Mouse (Mus musculus): ENCODE results near the gene Olfr427.
"Not testable (repeated sequence)": the region's sequence is repeated elsewhere in the genome, so short reads cannot be mapped to it uniquely, and the experiment has no call there.

Olfr427 gene

DNA sequence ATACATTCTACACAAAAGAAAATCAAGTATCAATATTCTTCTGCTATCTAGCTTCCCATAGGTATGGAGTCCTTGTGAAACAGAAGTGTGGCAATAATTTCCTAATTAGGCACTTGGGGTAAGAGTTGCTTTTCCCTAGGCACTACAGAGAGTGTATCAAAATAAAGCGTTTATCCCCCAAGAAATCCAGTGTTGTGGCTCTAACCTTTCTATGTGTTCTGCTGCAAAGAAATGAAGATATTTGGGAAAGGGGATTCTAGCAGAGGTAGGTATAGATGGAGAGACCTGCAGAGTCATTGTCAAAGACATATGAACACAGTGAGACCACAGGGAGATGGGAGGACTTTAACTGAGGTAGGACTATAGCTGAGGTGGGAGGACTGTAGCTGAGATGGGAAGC is at the start of gene Olfr427:
Gene Olfr427 (plus strand): TSS at position 301 of the 400 bp plus-strand sequence.
- DNase-seq (ENCODE audit: low read depth, low spot score): no peak

DNA sequence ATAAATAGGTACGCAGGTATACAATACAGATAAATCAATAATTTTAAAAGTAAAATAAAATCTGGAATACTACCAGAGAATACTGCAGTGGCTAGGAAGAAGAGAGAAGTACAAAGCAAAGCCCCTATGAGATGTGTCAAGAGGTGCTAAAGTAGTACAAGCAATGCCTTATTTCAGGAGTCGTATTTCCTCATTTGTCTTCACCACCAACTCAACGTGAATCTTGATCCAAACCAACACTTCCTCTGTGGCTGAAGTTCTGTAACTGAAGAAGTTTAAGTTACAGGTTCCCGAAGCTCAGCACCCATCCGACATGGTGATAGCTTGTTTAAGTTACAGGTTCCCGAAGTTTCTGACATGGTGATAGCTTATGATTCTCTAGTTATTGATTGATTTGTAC is 48.5 kb upstream of the Olfr427 start:
- not testable (repeated sequence) for DNase-seq (ENCODE audit: low read depth, low spot score)

DNA sequence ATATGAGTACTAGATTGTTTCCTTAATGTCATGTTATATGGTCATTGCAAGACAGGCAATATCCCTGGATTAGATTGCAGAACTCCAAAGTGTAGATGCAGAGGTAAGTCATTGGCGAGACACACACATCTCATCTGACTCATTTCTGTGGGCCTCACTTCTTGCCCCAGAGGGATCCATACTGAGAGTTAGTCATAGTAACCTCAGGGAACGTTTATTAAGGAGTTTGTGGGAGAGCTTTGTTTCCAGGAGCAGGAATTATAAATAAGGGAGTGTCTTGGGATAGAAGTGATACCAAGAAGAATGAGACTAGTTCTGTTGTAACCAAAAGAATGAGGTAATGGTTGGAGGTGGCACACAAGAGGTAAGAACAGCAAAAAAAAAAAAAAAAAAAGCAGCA is 47.8 kb upstream of the Olfr427 start, which contains the start of gene Olfr432:
Gene Olfr432 (plus strand): TSS at position 313 of the 400 bp plus-strand sequence.
- no peak for DNase-seq (ENCODE audit: low read depth, low spot score)

DNA sequence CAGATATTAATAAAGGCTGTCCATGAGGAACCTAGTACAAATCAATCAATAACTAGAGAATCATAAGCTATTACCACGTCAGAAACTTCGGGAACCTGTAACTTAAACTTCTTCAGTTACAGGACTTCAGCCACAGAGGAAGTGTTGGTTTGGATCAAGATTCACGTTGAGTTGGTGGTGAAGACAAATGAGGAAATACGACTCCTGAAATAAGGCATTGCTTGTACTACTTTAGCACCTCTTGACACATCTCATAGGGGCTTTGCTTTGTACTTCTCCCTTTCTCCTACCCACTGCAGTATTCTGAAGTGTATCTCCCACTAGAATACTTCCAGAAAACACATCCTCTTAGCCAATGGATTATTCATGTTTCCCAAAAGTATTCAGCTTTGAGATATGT is 47.3 kb upstream of the Olfr427 start:
- DNase-seq (ENCODE audit: low read depth, low spot score): not testable (repeated sequence)

DNA sequence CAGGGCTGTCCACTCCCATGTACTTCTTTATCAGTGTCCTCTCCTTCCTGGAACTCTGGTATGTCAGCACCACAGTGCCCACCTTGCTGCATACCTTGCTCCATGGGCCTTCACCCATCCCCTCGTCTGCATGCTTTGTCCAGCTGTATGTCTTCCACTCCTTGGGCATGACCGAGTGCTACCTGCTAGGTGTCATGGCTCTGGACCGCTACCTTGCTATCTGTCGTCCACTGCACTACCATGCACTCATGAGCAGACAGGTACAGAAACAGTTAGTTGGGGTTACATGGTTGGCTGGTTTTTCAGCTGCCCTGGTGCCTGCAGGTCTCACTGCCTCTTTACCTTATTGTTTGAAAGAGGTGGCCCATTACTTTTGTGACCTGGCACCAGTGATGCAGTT is 46.2 kb upstream of the Olfr427 start:
- no peak for DNase-seq (ENCODE audit: low read depth, low spot score)

DNA sequence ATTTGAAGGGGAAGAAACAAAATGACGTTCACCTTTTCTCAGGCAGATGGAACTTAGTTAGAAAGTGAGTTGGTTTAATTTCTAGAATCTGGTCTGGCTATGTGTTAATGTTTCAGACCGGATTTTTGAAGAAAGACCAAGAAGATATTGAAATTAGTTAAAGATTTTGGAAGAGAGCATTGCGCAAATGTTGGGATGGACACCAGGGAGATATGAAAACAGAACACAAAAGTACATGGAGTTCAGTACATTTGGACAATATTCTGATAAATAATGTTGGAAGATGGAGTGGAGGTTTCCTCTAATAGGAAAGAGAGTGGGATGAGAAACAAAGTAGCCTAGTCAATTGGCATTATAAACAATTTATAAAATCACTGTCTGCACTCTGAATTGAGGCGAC is 45.2 kb upstream of the Olfr427 start:
- no peak for DNase-seq (ENCODE audit: low read depth, low spot score)

DNA sequence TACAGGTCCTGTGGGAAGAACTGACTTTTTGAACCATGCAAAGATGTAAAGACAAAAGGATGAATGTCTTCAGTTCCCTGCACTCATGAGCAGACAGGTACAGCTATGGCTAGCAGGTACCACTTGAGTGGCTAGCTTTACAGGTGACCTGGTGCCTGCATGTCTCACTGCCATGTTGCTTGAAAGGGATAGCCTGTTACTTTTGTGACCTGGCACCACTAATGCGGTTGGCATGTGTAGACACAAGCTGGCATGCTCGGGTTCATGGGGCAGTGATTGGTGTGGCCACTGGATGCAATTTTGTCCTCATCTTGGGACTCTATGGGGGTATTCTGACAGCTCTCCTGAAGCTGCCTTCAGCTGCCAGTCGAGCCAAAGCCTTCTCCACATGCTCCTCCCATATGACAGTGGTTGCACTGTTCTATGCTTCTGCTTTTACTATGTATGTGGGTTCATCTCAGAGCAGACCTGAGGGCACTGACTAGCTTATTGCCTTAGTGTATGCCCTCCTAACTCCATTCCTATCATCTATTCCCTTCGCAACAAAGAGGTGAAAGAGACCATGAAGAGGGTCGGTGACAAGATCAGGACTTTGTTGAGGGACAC is 44.7 kb upstream of the Olfr427 start:
- DNase-seq (ENCODE audit: low read depth, low spot score): no peak

DNA sequence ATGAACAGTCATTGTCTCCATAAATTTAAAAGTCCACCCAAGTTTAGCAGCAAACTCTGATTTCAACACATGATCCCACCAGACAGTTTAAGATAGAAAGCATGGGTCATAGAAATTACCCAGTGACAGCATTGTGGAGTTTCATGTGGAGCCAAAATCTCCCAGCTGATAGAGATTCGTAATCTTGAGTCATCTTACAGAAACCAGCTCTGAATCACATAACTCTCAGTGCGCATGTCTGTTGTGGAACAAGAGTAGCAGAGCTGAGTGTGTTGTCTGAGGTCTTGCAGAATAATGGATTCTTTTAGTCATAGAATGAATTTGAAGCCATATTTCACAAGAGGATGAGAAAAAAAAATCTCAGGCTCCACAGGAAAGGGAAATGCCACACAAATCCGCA is 43.7 kb upstream of the Olfr427 start:
- no peak for DNase-seq (ENCODE audit: low read depth, low spot score)

DNA sequence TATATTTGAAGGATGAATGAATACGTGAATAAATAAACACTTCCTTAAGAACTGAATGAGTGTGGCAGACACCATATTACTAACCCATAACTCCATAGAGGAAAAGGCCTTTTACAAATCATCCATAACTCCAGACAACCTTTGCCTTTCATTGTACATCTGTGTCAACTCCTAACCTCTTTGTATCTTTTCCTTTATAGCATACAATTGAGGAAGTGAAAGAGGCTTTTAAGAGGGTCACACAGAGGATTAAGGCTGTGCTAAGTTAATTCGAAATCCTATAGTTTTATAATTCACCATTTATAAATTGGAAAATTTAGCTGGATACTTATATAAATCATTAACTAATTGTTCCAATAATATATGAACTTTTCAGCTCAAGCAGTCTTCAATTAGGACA is 41.4 kb upstream of the Olfr427 start:
- DNase-seq (ENCODE audit: low read depth, low spot score): no peak

DNA sequence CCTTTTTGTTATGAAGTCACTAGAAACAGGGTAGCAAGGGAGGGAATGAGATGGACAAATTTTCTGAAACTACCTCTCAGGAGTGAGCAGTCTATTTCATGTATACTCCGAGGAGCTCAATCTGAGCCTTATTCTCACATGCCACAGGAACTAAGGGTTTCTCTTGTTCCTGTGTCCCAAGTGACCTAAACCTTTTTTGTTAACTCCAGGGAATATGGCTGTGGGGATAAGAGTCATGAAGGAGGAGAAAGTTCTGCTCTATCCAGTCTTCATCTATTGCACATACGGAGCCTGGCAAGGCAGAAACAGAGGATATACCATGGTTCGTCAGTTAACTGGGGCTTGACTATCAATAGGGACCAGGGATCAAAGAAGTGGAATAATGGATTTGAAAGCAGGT is 30.4 kb upstream of the Olfr427 start, which contains the start of gene Olfr430:
Gene Olfr430 (plus strand): TSS at position 301 of the 400 bp plus-strand sequence.
- DNase-seq (ENCODE audit: low read depth, low spot score): no peak

DNA sequence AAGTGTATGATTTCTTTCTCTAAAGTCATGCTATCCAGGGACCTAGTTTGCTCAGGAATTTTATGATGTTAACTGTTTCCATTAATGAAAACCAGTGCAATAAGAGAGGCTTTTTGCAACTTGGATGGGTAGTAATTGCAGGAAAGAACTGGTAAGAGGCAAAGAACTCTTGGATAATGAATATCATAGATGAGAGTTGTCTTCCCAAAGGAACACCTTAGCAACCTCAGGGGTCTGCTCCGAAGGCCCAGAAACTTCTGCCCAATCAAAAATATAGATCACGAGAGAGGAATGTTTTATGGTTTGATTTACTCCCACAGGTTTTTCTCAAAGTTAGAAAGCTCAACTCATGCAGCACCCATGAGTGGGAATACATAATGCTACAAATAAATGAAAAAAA is 12.7 kb upstream of the Olfr427 start, which contains the start of gene Olfr429:
Gene Olfr429 (plus strand): TSS at position 301 of the 400 bp plus-strand sequence.
- DNase-seq (ENCODE audit: low read depth, low spot score): no peak

DNA sequence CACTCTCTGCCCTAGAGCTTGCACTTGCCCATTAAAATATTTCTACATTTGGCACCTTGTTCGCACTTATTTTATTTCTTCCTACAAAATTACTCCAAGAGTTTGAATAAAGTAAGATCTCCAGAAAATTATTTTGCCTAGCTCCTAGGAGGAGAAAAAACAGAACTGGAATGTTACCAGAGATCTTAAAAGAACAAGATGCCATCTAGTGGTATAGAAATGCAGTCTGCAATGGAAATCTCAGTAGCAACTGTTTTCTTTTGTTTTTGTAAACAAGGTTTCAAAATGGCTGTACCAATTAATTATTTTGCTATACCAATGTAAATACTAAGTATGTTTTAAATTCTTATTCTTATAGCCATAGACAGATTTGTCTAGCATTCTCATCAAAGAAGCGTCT is 7.0 kb downstream of the Olfr427 start:
- no peak for DNase-seq (ENCODE audit: low read depth, low spot score)

DNA sequence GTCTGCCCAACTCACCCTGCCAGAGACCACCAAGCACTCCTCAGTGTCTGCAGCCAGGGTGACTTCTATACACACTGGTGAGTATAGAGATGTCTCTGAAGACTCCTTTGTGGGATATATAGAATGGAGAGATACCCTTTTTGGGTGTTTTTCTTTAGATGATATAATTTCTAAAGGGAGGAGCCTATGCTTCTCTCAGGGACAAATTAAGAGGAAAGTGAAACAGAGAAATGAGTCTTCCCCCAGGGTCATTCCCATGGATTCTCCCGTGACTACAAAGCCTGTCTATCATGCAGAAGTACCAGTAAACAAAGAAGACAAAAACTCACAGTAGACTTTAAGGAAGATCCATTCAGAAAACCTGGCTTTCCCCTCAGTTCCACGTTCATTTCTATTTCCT is 24.4 kb downstream of the Olfr427 start, which contains the start of gene Olfr231:
Gene Olfr231 (minus strand): TSS at position 101 of the 400 bp plus-strand sequence.
- DNase-seq (ENCODE audit: low read depth, low spot score): no peak

DNA sequence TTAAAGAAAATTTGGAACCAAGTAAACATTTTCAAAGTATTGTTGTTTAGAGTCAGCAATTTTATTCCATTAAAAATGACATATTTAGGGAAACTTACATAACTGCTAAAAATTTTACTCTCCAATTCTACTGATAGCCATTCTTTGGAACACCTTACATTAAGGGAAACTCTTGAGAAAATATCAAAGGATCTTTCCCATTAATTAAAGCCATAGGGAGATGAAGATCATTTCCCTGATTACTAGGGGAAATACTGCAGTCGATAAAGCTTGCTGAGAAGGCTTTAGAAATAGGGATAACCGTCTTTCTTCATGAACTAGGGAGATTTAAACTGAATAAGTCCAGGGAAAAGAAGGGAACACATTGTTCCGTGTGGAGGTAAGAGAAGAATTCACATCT is 34.5 kb downstream of the Olfr427 start, which contains the start of gene Olfr424:
Gene Olfr424 (plus strand): TSS at position 301 of the 400 bp plus-strand sequence.
- no peak for DNase-seq (ENCODE audit: low read depth, low spot score)

DNA sequence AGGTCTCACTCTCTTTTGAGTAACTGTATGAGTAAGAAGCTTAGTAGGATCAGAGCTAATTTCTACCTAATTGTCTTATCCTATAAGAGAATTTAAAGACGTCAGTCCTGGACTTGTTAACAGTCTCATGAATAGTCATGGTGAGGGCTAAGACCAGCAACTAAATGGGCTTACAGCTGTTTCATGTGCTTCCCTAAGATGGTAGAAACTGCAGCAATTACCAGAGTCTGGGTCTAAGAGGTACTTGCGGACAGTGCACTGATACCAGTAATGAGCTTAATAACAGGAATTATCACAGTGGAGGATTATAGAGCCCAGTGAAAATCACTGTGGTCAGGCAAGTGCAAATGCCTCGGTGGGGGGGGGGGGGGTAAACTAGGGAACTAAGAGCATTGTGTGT is 35.3 kb downstream of the Olfr427 start:
- no peak for DNase-seq (ENCODE audit: low read depth, low spot score)

DNA sequence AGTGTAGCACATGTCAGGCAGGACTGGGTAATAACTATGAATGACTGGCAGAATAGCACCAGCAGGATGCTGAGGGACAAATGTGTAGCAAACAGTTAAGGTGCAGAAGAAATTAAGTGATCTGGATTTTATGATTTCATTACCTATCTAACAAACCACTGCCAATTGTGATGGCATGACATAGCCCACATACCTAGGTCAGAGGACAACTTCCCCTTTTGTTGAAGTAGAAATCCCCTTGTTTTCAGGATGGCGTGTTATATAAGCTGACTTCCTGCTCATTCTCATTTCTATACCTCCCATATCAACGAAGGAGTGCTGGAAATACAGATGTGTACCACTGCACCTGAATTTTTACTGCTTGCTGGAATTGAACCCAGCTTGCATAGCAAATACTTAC is 44.7 kb downstream of the Olfr427 start:
- no peak for DNase-seq (ENCODE audit: low read depth, low spot score)

DNA sequence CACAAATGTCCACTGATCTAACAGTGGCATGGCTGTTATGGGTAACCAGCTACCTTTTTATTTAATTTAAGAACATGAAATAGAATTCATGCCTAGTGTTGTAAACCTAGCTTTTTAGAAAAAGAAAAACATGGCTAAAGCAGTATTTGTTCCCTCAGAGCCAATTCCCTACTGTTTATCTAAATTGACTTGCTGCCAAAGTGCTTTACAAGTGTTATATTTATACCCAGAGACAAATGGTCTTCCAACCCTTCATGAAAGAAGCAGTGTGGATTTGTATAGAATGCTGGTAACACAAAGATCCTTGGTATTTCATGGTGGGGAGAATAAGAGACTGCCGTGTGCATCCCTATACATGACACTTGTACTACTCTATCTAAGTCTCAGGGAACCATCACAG is 50.0 kb downstream of the Olfr427 start:
- DNase-seq (ENCODE audit: low read depth, low spot score): no peak

DNA sequence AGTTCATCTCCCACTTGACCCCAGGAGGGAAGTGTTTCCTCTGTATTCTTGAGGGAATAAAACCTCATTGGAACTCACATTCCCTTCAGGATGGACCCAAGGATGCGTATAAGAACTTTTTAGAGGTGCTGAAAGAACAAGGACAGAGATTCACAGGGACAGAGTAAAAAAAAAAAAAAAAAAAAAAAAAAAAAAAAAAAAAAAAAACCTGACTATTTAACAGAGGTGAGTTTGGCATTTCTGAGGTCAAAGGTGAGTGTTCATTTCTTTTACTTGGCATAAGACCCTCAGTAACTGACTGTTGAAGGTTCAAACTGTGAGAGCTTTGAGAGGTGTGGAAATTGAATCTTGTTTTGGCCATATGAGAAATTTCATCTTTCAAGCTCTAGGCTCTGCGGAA is 52.6 kb downstream of the Olfr427 start:
- DNase-seq (ENCODE audit: low read depth, low spot score): no peak
